Mouse (Mus musculus) adrenal gland, postnatal 14 days (tissue): ENCODE measurements around the gene Eif2b2. TPM values are rescaled to one million over a fixed set of nuclear protein-coding genes. Genes with fewer than 3 reads are reported as not detected.

Source experiments
- DNase-seq: peaks from one replicate; pipeline ENCODE4 v3.0.0; 2021; ENCODE audit warnings: mixed read lengths
- long read RNA-seq, 2 experiments: library from polyadenylated mRNA; stranded (forward); transcript quantifications; one replicate each; pipeline ENCODE4 v2.0.0; 2021
- total RNA-seq: library from RNA; stranded (reverse); gene quantifications from 2 replicates; pipeline ENCODE4 v1.2.3, GENCODE M21; 2021

Gene Eif2b2
- total RNA-seq, result 69.7 and 79.3 TPM in 2 replicates
- long read RNA-seq, experiment 1, transcript Eif2b2-201 (8 exons, 1,605 nt), result major isoform, 51 of 54 reads
- long read RNA-seq, experiment 1, partial matches to known transcripts, result 3 of 54 reads
- long read RNA-seq, experiment 1, other reads (novel, unspliced or antisense), result 0 of 54 reads
- long read RNA-seq, experiment 2, transcript Eif2b2-201 (8 exons, 1,605 nt), result major isoform, 50 of 58 reads
- long read RNA-seq, experiment 2, partial matches to known transcripts, result 3 of 58 reads
- long read RNA-seq, experiment 2, other reads (novel, unspliced or antisense), result 3 of 58 reads

- peak; percentile 99 for DNase-seq
These were observed at the start of gene Eif2b2 for GRCm38 (mm10) chr12:85219236-85219904. Eif2b2 (plus strand) TSS chr12:85219481.

GRCm38 (mm10) chr12:85169877-85170276, 49.4 kb upstream of the Eif2b2 start:
- peak; percentile 37 for DNase-seq

- peak; percentile 65 for DNase-seq
These were observed 48.9 kb upstream of the Eif2b2 start for GRCm38 (mm10) chr12:85170284-85170947.

DNA sequence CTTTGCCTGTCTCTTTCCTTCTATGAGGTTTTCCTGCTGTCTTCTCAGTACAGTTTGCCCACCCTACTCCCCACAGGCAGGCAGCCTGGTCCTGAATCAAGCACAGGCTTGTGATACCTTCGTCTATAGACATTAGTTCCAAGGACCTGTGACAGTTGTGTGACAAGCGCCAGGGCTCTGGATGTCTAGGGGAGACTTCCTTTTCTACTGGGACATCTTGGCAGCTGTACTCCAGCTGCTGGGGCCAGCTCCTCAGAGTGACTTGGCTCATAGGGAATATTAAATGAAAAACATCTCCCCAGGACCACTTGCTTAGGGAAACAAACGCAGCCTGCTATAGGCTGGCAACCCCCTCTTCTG, 48.4 kb upstream of the Eif2b2 start:
- DNase-seq, result no peak

GRCm38 (mm10) chr12:85174016-85174415, 45.3 kb upstream of the Eif2b2 start:
- no peak for DNase-seq

GRCm38 (mm10) chr12:85175087-85175675, 44.1 kb upstream of the Eif2b2 start:
- no peak for DNase-seq

DNA sequence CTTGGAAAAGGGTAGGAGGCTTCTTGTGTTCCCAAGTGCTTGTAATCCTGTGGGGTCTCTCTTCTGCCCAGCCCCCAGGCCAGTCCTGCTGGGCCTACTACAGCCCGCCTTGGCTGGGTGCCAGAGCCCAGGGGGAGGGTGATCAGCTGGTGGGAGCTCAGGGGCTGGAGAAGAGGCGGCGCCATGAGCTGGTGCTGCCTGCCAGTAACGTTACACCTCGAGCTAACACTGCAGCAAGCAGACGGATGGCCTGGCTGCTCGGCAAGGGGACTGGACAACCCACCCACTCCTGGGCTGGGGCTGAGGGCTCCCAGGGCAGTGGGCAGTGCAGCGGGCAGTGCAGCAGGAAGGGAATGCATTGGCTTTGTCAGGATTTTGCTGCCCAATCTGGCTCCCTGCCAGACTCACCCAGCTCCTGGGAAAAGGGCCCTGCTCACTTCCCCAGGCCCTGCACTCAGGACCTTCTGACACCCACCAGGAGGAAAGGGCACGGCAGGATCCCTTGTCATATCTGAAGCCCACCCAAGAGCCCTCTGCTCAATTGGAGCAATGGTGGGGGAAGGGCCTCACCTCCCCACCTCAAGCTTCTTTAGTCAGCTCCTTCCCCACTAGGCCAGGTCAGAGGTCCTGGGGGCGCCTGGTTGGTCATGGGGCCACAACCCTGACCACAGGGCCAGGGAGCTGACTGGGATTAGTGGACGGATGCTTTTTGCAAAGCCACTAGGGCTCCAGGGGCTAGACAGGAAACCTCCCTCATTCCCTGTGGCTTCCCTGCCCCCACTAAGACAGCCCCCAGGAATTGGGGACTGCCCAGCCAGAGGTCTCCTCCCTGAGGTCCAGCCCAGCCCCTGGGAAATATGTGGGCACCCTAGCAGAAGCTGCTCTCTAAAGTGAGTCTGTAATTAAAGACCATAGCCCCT, 43.1 kb upstream of the Eif2b2 start:
- peak; percentile 29 for DNase-seq

- DNase-seq, result peak; percentile 59
These were observed 42.3 kb upstream of the Eif2b2 start for GRCm38 (mm10) chr12:85176846-85177523.

- DNase-seq, result no peak
These were observed 41.5 kb upstream of the Eif2b2 start, which contains the start of gene Pgf for GRCm38 (mm10) chr12:85177740-85178239. Pgf (minus strand) TSS chr12:85177790.

DNA sequence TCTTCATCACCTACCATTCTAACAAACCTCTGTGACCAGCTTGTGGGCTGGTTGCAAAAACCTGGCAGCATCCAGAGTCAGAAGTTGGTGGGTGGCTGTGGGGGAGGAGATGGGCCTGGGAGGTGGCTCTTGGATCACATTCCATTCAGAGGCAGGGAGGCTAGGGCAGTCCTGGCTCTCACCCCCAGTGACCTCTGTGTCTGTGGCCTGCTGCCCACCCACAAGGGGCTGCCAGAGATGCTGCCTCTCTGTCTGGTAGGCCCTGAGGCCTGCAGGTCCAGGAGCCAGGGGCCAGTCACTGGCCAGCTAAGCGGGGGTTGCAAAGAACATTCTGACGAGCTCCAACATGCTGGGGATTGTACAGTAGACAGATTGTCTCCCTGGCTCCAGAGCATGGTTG, 41.0 kb upstream of the Eif2b2 start:
- DNase-seq, result no peak

GRCm38 (mm10) chr12:85181475-85182344, 37.6 kb upstream of the Eif2b2 start:
- DNase-seq, result no peak

GRCm38 (mm10) chr12:85182345-85182643, 37.0 kb upstream of the Eif2b2 start:
- no peak for DNase-seq

GRCm38 (mm10) chr12:85182898-85183297, 36.4 kb upstream of the Eif2b2 start:
- DNase-seq, result no peak

- DNase-seq, result no peak
These were observed 35.2 kb upstream of the Eif2b2 start for GRCm38 (mm10) chr12:85184118-85184517.

GRCm38 (mm10) chr12:85185810-85186209, 33.5 kb upstream of the Eif2b2 start:
- DNase-seq, result no peak

DNA sequence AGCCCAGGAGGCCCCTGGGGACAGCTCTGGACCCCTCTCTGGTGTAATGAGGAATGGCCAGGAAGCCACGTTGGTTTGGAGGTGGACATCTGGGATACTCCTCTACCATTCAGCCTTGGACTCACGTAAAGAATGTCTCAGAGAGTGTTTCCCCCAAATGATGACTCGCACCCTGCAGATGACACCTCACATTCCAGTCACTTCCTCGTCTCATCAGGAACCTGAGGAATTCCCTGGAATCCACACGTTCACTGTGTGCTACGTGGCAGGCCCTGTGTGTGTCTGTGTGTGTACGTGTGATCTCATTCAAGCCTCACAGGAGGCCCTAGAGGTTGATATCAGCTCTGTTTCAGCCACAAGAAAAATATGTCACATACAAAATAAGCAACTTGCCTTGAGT, 32.9 kb upstream of the Eif2b2 start:
- DNase-seq, result no peak

- no peak for DNase-seq
These were observed 29.0 kb upstream of the Eif2b2 start for GRCm38 (mm10) chr12:85190290-85190689.

DNA sequence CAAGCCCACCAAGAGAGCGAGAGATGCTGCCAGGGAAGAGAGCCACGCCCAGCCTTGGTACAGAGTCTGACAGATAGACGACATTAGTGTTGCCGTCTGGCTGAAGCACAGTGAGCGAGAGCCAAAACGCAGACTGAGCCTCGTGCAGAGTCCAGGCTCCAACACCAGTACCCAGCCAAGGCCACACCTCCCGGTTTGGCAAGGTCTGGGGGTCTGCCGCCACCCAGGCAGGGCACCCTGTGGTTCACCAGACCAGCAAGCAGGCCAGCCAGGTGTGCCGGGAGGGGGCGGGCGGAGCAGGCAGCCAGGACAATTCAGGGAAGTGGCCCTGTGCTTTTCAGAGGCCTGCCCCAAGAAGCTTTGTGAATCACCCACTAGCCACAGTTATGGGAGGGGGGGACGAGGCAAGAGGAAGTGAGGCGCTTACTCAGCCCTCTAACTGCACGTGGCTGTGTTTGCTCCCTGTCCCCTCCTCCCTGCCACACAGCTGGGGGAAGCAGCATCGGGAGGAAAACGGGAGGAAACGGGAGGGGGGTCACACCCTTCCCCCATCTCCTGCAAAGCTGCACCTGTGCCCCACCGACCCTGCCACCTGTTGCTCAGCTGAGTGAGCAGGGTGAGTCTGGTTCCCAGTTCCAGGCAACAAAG, 26.7 kb upstream of the Eif2b2 start:
- peak; percentile 47 for DNase-seq

GRCm38 (mm10) chr12:85193146-85193545, 26.1 kb upstream of the Eif2b2 start:
- DNase-seq, result no peak
